Mouse (Mus musculus) heart, embryonic 14.5 days (tissue): ENCODE results near the gene Uck2. TPM values are rescaled to one million over a fixed set of nuclear protein-coding genes. Genes with fewer than 3 reads are reported as not detected.

Experiments
- ATAC-seq: fragments of 200-750 bp; cut with Nextera tagmentation; 2 replicates; pipeline ENCODE4 v1.8.0; 2017; ENCODE audit warnings: low read depth, moderate TSS enrichment; ENCODE audit not compliant: insufficient number of reproducible peaks, insufficient read depth, low FRiP score
- H3K27ac ChIP-seq, 2 experiments: fragments of 200-500 bp in 1 of 2; fragments of 300-500 bp in 1 of 2; sonication (generic) in 1 of 2; replicated peaks in 1 of 2; 2 replicates each; pipeline ENCODE4 v1.5.1; 2012 to 2014; ENCODE audit warnings: low read depth in 2 of 2, low read length in 2 of 2, control low read depth in 1 of 2, mild to moderate bottlenecking in 1 of 2, mixed read lengths in 1 of 2; ENCODE audit not compliant: control insufficient read depth in 1 of 2, insufficient read depth in 1 of 2
- H3K27me3 ChIP-seq: fragments of 300-500 bp; sonication (generic); 2 replicates; pipeline ENCODE4 v1.6.1; 2014; ENCODE audit warnings: mild to moderate bottlenecking, low read length, control low read depth; ENCODE audit not compliant: control insufficient read depth, insufficient read depth
- H3K36me3 ChIP-seq: fragments of 300-500 bp; sonication (generic); 2 replicates; pipeline ENCODE4 v1.6.1; 2014; ENCODE audit warnings: mild to moderate bottlenecking, control low read depth, low read length, mixed read lengths; ENCODE audit not compliant: control insufficient read depth, insufficient read depth
- H3K4me1 ChIP-seq, 2 experiments: fragments of 200-500 bp in 1 of 2; fragments of 300-500 bp in 1 of 2; sonication (generic) in 1 of 2; 2 replicates each; pipeline ENCODE4 v1.6.1; 2012 to 2014; ENCODE audit warnings: low read length in 2 of 2, control low read depth in 1 of 2, mixed read lengths in 1 of 2; ENCODE audit not compliant: control insufficient read depth in 2 of 2, insufficient read depth in 2 of 2
- H3K4me2 ChIP-seq: fragments of 300-500 bp; sonication (generic); 2 replicates; pipeline ENCODE4 v1.6.1; 2014; ENCODE audit warnings: mild to moderate bottlenecking, low read length
- H3K4me3 ChIP-seq, 2 experiments: fragments of 200-500 bp in 1 of 2; fragments of 300-500 bp in 1 of 2; sonication (generic) in 1 of 2; 2 replicates each; pipeline ENCODE4 v1.5.1; 2012 to 2014; ENCODE audit warnings: low read length in 2 of 2, mild to moderate bottlenecking in 2 of 2, control low read depth in 1 of 2, low read depth in 1 of 2, moderate library complexity in 1 of 2; ENCODE audit not compliant: control insufficient read depth in 1 of 2, insufficient read depth in 1 of 2
- H3K9ac ChIP-seq: fragments of 300-500 bp; sonication (generic); 2 replicates; pipeline ENCODE4 v1.6.1; 2014; ENCODE audit warnings: mild to moderate bottlenecking, low read length
- H3K9me3 ChIP-seq: fragments of 300-500 bp; sonication (generic); 2 replicates; pipeline ENCODE4 v1.6.1; 2016; ENCODE audit warnings: low read length, control low read depth; ENCODE audit not compliant: control insufficient read depth
- WGBS: fragments of 180-500 bp; shearing (Covaris S2); extraction: QIAGEN DNeasy Blood & Tissue Kit; methylation state at CpG from one replicate; pipeline ENCODE4 v1.1.7; 2014; 5-methylcytosine and 5-hydroxymethylcytosine counted together
- polyA plus RNA-seq: library from polyadenylated mRNA; unstranded; fragments of >200 nt; fragmentation: Nextera tagmentation; extraction: Ambion mirVana; gene quantifications from 2 replicates; pipeline ENCODE4 v1.2.1, GENCODE M21; 2014

Uck2 gene
- polyA plus RNA-seq, 1 experiment from 2014 or later = 39.2 TPM

- 19% methylated on average over 14 of the region's 14 CpGs for WGBS
- Histone ChIP-seq H3K4me2 (peak overlapping the region; percentile 52), H3K4me3 (no peak overlapping the region), H3K36me3 (no peaks in the 10 kb centered on the region), H3K9ac (no peak overlapping the region; the same call in 1 of the 2 replicates), H3K9me3 (no peaks in the 10 kb centered on the region), H3K27me3 (no peaks in the 10 kb centered on the region), H3K27ac (peak overlapping the region; percentile 57 to 69; a peak in 3 of 4 replicates), H3K4me1 (peaks cover 39 to 57% of the 10 kb centered on the region in 2 experiments)
- ATAC-seq = no peak
These were observed 11.5 kb downstream of the Uck2 start for GRCm38 (mm10) chr1:167273380-167274163.

- Histone ChIP-seq H3K9ac (no peak overlapping the region), H3K27me3 (no peaks in the 10 kb centered on the region), H3K4me1 (peaks cover 44 to 63% of the 10 kb centered on the region in 2 experiments), H3K27ac (no peak overlapping the region), H3K9me3 (no peaks in the 10 kb centered on the region), H3K4me3 (no peak overlapping the region), H3K36me3 (no peaks in the 10 kb centered on the region), H3K4me2 (no peak overlapping the region)
- WGBS = 34% methylated on average over 8 of the region's 8 CpGs
- no peak for ATAC-seq
These were observed 13.3 kb downstream of the Uck2 start for GRCm38 (mm10) chr1:167271841-167272240.

- Histone ChIP-seq H3K9ac (peak overlapping the region; percentile 14; the same call in 1 of the 2 replicates), H3K27ac (peak overlapping the region in 1 of 2 experiments; percentile 96; a peak in 2 of 4 replicates), H3K4me3 (no peak overlapping the region), H3K4me2 (peak overlapping the region; percentile 64; the same call in 1 of the 2 replicates), H3K36me3 (no peaks in the 10 kb centered on the region), H3K27me3 (no peaks in the 10 kb centered on the region), H3K4me1 (peaks cover 44 to 63% of the 10 kb centered on the region in 2 experiments), H3K9me3 (no peaks in the 10 kb centered on the region)
- no peak for ATAC-seq
- 33% methylated on average over 4 of the region's 4 CpGs for WGBS
These were observed 13.8 kb downstream of the Uck2 start for GRCm38 (mm10) chr1:167271304-167271703.

GRCm38 (mm10) chr1:167270342-167271111, 14.6 kb downstream of the Uck2 start:
- Histone ChIP-seq H3K36me3 (no peaks in the 10 kb centered on the region), H3K9me3 (no peaks in the 10 kb centered on the region), H3K4me2 (peak overlapping the region; percentile 64), H3K27ac (peak overlapping the region; percentile 61 to 96), H3K9ac (peak overlapping the region; percentile 57), H3K4me3 (peak overlapping the region in 1 of 2 experiments; percentile 22; a peak in 1 of 4 replicates), H3K4me1 (peaks cover 44 to 63% of the 10 kb centered on the region in 2 experiments), H3K27me3 (no peaks in the 10 kb centered on the region)
- peak; percentile 12 for ATAC-seq
- 14% methylated on average over 19 of the region's 19 CpGs for WGBS

DNA sequence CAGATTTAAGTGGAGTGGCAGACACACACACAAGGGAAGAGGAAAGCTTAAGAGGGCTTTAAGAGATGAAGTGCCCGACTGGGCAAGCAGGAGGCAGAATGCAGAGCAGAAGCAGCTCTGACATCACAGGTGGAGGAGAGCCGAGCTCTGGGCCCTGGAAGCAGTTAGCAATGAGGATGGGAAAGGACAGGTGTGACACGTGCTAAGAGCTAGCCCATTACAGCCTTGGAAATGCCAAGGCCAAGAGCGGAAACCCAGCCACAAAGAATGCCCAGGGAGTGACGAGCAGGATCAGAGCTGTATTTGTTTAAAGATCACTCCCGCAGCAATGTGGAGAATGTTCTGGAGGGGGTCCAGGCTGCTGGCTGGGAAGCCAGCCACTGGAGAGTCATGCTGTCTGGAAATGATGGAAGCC, 15.3 kb downstream of the Uck2 start:
- Histone ChIP-seq H3K4me3 (peak overlapping the region in 1 of 2 experiments; percentile 22; a peak in 1 of 4 replicates), H3K9me3 (no peaks in the 10 kb centered on the region), H3K27ac (peak overlapping the region; percentile 94 to 96), H3K4me2 (peak overlapping the region; percentile 64), H3K27me3 (no peaks in the 10 kb centered on the region), H3K4me1 (peaks cover 44 to 61% of the 10 kb centered on the region in 2 experiments), H3K9ac (peak overlapping the region; percentile 67), H3K36me3 (no peaks in the 10 kb centered on the region)
- WGBS = 3% methylated on average over 6 of the region's 6 CpGs
- peak; percentile 71 for ATAC-seq

- Histone ChIP-seq H3K4me3 (peak overlapping the region in 1 of 2 experiments; percentile 22; a peak in 1 of 4 replicates), H3K4me2 (peak overlapping the region; percentile 64), H3K27me3 (no peaks in the 10 kb centered on the region), H3K9ac (peak overlapping the region; percentile 67), H3K36me3 (no peaks in the 10 kb centered on the region), H3K27ac (peak overlapping the region; percentile 94 to 96), H3K9me3 (no peaks in the 10 kb centered on the region), H3K4me1 (peaks cover 44 to 58% of the 10 kb centered on the region in 2 experiments)
- peak; percentile 33; the same call in 1 of the 2 replicates for ATAC-seq
- 20% methylated on average over 14 of the region's 14 CpGs for WGBS
These were observed 15.7 kb downstream of the Uck2 start for GRCm38 (mm10) chr1:167269350-167269811.

GRCm38 (mm10) chr1:167268360-167269063, 16.6 kb downstream of the Uck2 start:
- no peaks in the 10 kb centered on the region for H3K9me3 ChIP-seq
- no peaks in the 10 kb centered on the region for H3K27me3 ChIP-seq
- WGBS = 77% methylated on average over 9 of the region's 9 CpGs
- H3K9ac ChIP-seq = peak overlapping the region; percentile 67
- no peak for ATAC-seq
- peak overlapping the region; percentile 87 to 96 for H3K27ac ChIP-seq
- no peaks in the 10 kb centered on the region for H3K36me3 ChIP-seq
- peak overlapping the region; percentile 64 for H3K4me2 ChIP-seq
- no peak overlapping the region for H3K4me3 ChIP-seq
- peaks cover 38 to 57% of the 10 kb centered on the region in 2 experiments for H3K4me1 ChIP-seq
